Mouse (Mus musculus) small intestine, adult 2 months (tissue): ENCODE results near the gene Pla2g10.

Source experiments
- CTCF ChIP-seq: fragments of 200-500 bp; IDR thresholded peaks from 2 replicates; pipeline ENCODE4 v1.5.1; 2012; ENCODE audit warnings: low read depth, mild to moderate bottlenecking, control low read depth, inconsistent platforms, low read length, moderate library complexity, mixed read lengths; ENCODE audit not compliant: insufficient replicate concordance, insufficient read length; ENCODE audit errors: extremely low read depth
- POLR2A ChIP-seq: fragments of 200-500 bp; IDR thresholded peaks from 2 replicates; pipeline ENCODE4 v1.6.1; 2012; ENCODE audit warnings: low read depth, mild to moderate bottlenecking, control low read depth, inconsistent platforms, low read length, moderate library complexity

GRCm38 (mm10) chr16:13753986-13754385 lies 23.2 kb upstream of the Pla2g10 start:
- TF ChIP-seq CTCF (no peak), POLR2A (no peak)
